Mouse (Mus musculus) c-Kit-positive CD71-positive TER-119-negative erythroid progenitor cells, embryonic 14.5 days (primary cell): ENCODE measurements at regions not wholly inside any gene's neighbourhood (a gene's known extent, or its start where the extent isn't known, plus 50 kb on each side); places are given as distances from the start of the nearest gene placed in this dataset.

Experiments used
- DNase-seq: peaks from one replicate; pipeline ENCODE4 v3.0.0-alpha.2; 2013; ENCODE audit warnings: low read depth

GRCm38 (mm10) chrX:11655466-11655865, 327.8 kb downstream of the H2al1j start:
- DNase-seq = no peak

DNA sequence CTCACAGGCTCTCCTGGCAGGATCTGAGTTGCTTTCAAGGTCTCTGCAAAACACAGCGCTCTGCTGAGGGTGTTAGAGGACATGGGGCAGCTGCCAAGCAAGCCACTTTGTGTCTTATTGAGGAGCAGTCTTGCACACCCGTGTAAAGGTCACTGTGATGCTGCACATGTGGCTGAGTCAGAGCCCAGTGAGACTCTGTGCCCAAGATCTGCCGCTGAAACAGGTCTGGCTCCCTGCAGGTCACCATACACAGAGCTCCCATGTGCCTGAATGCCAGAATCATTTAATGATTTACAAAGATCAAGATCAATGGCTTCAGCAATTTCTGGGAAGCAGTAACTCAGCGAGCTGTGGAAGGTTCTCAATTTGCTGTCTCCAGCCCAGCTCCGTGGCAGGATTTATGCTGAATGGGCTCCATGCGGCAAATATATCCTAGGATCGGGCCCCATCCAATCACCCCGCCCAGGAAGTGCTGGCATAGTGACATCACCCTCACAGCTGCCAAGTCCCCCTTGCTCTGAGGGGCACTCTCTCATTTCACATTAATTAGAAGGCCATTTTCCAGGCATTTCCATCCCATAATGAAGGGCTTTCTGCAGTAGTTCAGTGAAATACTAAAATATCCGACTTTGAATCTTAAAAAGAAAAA, 330.1 kb downstream of the H2al1j start:
- no peak for DNase-seq

- no peak for DNase-seq
Observed at GRCm38 (mm10) chrX:11663187-11663829, 335.7 kb downstream of the H2al1j start.

GRCm38 (mm10) chrX:11664330-11665061, 336.9 kb downstream of the H2al1j start:
- peak; percentile 40 for DNase-seq

DNA sequence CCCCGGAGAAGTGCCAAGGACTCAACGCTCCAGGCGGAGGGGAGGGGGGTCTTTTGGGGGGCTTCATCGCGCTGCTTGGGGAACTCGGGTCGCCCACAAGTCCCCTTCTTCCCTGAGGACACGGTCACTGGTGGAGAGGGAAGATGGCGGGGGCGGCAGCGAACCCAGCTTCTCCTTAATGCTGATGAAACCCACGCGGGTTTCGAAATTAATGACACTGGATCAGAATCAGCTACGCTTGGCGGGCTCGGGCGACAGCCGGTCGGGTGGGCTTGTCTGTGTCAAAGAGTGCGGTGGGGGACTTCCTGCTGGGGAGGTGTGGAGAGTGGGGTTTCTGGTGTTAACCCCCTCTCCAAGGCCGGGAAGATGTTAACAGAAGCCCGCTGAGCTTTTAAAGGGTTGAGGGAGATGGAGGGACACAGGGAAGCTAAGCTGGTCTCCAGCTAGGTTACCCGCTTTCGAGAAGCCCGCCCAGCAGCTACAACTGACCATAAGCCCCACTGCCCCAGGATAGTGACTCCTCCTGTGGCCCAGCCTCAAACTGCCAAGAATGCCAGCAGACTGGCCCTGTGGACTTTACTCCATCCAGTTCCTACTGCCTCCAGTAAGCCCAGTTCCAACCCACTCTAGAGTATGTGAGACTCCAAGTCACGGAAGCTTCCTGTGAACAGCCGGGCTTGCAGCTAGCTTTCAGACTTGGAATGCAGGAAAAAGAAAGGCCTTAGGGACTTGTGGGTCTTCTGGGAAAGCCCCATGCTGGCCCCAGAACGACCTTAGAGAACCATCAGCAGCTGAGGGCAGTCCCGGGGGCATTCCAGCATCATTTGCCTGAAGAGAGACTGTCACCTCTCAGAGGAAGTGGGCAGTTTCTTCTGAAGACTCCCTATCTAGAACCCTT, 337.7 kb downstream of the H2al1j start:
- no peak for DNase-seq

- DNase-seq = no peak
Observed at GRCm38 (mm10) chrX:11666517-11666916, 338.9 kb downstream of the H2al1j start.

- no peak for DNase-seq
Observed at GRCm38 (mm10) chrX:11671805-11672204, 344.2 kb downstream of the H2al1j start.

DNA sequence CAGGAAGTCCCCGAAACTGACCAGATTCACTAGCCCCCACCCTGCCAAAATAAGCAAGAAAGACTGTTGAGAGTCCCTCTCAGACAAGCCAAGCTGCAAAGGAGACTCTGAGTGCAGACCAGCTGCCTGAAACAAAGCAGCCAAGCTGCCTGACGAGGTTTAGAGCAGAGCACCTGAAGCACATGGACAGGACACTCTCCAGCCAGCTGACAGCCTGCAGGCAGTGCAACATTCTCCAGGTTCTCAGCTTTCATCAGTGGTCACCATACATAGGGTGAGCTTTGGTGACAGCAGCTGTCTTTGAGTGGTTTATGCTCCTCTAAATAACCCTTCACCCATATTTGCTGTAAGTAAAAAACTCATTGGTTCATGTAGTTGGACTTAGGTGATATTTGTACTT, 350.5 kb downstream of the H2al1j start:
- no peak for DNase-seq

GRCm38 (mm10) chrX:11681274-11681673, 353.7 kb downstream of the H2al1j start:
- DNase-seq = no peak

DNA sequence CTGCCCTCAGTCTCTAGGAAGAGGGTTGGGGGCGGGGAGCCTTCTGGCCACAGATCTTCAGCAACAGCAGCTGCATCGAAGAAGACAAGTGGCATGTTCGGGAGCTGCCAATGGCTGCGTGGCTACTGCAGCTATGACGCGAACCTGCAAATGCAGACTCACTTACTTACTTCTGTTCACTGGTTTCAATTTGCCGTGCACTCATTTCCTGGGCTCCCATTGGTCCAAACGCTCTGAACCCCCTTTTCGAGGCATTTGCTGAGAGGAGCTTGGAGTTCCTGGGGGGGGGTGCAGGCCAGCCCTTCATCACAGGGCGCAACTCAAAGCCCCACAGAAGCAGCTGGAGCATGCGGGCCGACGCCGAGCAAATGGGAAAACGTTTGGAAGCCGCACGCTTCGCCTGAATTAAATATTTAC, 362.4 kb downstream of the H2al1j start:
- DNase-seq = no peak

GRCm38 (mm10) chrX:11690446-11690845, 362.8 kb downstream of the H2al1j start:
- no peak for DNase-seq

GRCm38 (mm10) chrX:11691019-11691418, 363.4 kb downstream of the H2al1j start:
- DNase-seq = no peak

DNA sequence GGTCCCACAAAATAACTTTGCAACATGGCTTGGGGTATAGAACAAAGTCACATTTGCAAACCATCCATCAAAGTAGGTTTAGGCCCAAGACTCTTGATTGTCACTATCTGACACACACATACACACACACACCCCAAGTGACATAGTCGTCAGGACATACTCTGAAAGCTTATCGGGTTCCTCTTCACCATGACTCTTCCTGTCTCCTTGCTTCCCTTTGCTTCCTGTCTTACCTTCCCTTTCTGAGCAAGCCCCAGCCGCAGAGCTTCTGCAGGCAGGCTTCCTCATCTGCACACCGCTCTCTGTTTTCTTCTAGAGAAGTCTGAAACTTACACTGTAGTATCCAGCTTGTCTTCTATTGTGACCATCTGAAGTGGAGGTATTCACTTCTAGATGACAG, 368.9 kb downstream of the H2al1j start:
- peak; percentile 6 for DNase-seq

DNA sequence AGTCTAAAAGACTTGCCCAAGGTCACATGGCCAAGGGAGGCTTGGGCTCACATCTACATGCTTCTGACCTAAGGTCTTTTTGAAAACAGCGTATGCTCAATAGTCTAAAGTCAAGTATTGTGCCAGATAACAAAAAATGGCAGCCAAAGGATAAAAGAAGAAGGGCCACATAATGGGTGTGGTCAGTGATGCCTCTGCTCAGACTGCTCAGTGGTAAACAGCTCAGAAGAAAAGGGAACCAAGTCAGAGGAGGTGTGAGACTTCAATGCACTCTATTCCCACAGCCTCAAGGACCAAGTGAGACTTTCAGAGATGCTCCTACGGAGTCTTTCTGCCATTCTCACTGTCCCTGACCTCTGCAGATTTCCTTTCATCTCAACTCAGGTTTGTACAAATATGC, 373.5 kb downstream of the H2al1j start:
- DNase-seq = no peak

DNA sequence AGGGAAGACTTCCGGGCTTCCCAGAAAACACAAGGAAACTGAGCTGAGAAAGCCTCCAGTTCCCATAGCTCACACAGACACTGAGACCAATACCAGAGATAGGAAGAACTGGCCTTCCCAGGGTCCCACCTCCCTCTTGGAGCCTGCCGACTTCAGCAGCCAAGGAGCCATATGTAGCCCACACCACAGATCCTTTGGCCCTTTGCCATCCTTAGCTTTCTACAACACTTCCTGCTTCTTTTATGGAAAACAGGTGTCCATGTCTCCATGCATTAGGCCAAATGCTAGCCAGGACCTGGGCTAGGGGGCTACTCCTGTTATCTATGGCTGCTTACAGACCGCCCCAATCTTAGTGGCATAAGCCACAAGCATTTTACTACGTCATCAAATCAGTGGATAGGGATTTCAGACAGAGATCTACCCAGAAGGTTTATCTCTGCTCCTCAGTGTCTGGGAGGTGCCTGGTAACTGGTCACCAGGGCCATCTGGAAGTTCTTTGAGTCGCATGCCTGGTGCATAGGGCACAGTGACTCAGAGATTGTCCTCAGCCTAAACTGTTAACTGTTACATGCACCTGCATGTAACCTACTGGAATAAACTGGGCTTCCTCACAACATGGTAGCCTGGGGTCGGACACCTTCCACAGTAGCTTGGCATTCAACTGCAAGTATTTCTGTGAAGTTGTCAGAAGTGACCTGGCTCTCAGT, 378.4 kb downstream of the H2al1j start:
- no peak for DNase-seq

- no peak for DNase-seq
Observed at GRCm38 (mm10) chrX:11707330-11707729, 379.7 kb downstream of the H2al1j start.

- no peak for DNase-seq
Observed at GRCm38 (mm10) chrX:11708325-11708724, 380.7 kb downstream of the H2al1j start.

GRCm38 (mm10) chrX:11709326-11709725, 381.7 kb downstream of the H2al1j start:
- DNase-seq = no peak

DNA sequence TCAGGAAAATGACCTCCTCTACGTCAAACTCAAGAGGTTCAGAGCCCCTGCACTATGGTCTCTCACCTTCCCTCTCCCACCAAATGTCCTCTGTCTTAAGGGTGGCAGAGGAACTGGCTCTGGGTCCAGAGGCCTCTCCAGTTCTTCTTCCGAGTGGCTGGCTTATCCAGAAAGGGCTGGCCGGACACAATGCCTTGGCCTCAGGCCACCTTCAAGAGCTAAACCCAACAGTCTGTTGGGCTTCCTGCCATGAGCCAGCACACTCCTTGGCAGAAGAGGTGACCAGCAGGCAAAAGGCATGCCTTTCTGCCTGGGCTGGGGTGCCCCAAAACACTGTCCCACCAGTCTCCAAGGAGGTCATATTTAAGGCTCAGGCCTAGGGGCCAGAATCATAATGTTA, 385.8 kb downstream of the H2al1j start:
- DNase-seq = no peak

- DNase-seq = no peak
Observed at GRCm38 (mm10) chrX:11716773-11717172, 389.2 kb downstream of the H2al1j start.

- no peak for DNase-seq
Observed at GRCm38 (mm10) chrX:11718778-11719177, 391.2 kb downstream of the H2al1j start.

GRCm38 (mm10) chrX:11720517-11720916, 392.9 kb downstream of the H2al1j start:
- no peak for DNase-seq
